Mouse (Mus musculus): Measurements from ENCODE around the gene Hesx1. TPM values are rescaled to one million over a fixed set of nuclear protein-coding genes. Genes with fewer than 3 reads are reported as not detected.

The Hesx1 gene
- total RNA-seq, 2 experiments from 2014 or later = not detected

DNA sequence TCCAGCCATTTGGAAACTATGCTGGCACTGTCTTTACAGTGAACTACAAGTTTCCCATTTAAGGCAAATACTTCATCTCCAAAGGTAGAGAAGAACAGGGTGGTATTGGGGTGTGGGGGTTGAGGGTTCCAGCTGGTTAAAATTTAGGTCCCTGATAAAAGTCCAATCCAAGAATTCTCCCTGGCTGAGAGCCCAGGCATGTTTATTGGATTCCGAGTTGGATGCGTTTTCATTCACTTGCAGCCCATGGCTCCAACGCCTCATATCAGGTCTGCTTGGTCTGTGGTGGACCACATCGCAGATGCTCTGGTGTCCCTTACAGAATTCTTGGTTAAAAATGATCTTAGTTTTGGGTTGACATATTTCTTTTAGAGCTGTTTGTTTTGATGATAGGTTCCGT is 49.2 kb downstream of the Hesx1 start:
- intact Hi-C loops (cut with DNase I) = no loop called here
- TF ChIP-seq CTCF (IDR thresholded peaks at IDR 0.05) = no peak
- H3K27ac ChIP-seq = no peak overlapping the region
- no peak for DNase-seq (ENCODE audit: extremely low spot score in 1 of 2, low spot score in 2 of 2)
- no peak overlapping the region for H3K4me3 ChIP-seq

DNA sequence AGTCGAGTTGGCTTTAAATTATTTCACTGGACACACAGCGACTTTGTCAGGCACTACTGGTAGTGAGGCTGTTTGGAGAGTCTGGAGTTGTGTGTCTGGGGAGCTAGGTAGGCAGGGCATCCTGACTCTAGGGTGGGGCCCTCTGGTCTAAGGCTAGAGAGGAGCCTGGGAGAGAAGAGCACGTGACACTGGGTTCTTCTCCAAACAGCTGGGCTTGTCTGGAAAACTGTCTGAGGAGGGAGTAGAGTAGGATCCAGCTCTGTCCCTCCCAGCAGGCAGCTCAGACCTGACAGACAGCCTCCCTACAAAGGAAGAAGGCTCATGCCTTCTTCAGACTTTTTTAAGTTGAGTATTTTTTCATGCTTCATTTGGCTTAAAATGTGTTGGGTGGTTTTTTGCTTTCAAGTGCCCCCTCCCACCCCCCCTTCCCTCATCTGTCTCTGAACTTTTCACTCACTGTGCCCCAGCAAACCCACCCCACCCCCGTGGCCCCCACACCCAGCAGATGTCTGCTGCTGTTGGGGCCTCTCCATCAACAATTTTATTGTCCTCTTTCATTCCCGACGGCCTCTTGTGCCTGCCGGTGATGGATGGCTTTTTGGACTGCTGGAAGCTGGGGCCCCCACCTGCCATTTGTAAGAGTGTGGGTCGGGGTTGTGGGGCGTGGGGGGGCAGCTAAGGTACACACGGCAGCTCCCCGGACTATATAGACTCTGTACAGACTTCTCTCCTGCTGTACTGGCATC is 50.2 kb downstream of the Hesx1 start:
- no peak for DNase-seq (ENCODE audit: extremely low spot score in 1 of 2, low spot score in 2 of 2)
- Histone ChIP-seq H3K27ac (no peak overlapping the region), H3K4me3 (no peak overlapping the region)
- intact Hi-C loops (cut with DNase I) = no loop called here
- TF ChIP-seq CTCF (IDR thresholded peaks at IDR 0.05) = no peak

DNA sequence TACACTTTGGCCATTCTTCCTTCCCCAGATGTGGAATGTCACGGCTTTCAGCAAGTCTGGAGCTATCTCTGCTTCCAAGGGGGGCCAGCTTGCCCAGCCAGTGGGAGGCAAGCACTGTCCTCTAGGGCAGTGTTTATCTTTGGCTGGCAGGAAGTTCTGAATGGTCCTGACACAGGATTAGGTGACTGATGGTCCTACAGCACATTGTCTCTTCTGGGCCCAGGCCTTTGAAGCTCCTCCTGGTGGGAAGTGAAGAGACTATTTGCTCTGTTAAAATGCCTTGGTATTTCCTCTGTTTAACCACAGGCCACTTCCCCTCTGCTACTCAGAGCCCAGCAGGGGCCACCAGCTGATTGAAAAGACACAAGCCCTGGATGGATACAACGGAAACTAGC is 50.7 kb downstream of the Hesx1 start:
- no peak overlapping the region for H3K27ac ChIP-seq
- TF ChIP-seq CTCF (IDR thresholded peaks at IDR 0.05) = peak; percentile 11
- H3K4me3 ChIP-seq = no peak overlapping the region
- intact Hi-C loops (cut with DNase I) = no loop called here
- no peak for DNase-seq (ENCODE audit: extremely low spot score in 1 of 2, low spot score in 2 of 2)

DNA sequence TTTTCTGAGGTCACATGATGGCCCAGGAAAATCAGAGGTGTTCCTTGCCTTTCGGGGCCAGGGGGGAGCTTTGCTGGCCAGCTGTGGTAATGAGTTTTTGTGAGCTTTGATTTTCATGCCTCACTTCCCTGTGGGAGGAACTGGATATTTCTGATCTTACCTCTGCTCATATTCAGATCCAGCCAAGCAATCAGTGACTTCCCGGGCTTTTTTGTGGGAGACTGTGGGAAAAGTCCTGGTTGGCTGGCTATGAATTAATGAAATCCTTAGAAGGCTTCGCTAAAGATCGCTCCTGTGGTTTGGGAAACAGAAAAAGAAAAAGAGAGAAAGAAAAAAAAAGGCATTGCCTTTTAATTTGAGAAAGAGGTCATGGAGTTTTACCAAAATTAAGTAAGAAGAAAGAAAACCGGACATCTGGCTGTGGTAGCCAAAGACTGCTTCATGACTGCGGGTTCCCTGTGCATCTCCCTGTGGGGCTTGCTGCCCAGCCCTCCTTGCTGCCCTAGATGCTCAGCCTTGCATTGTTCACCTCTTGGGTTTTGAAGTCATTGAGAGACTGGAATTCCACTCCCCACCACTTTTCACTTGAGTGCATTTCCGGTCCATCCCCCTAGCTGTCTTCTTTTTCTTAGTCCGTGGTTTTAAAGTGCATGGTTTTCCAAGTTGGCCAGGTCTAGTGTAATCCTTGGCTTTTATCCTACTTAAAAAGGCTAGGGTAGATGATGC is 54.2 kb downstream of the Hesx1 start:
- DNase-seq (ENCODE audit: extremely low spot score in 1 of 2, low spot score in 2 of 2) = no peak
- intact Hi-C loops (cut with DNase I) = no loop called here
- no peak overlapping the region for H3K4me3 ChIP-seq
- TF ChIP-seq CTCF (IDR thresholded peaks at IDR 0.05) = no peak
- H3K27ac ChIP-seq = no peak overlapping the region

DNA sequence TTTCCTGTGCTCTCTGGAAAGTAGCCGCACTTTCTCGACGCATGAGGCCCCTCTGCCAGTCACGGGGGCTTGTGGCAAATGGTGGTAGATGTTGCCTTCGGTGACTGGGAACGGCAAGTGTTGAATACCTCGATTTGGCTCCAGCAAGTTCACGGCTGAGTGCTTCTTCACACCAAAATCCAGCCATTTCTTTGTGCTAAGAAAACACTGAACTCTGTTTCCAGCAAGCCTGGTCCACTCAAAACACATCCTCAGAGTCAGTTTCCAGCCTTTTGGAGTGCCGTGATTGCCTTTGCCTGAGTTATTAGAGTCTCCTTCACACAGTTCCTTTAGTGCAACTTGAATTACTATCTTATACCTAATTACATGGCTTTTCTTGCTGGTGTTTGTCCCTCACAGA is 55.8 kb downstream of the Hesx1 start:
- H3K27ac ChIP-seq = no peak overlapping the region
- H3K4me3 ChIP-seq = no peak overlapping the region
- no peak for TF ChIP-seq CTCF (IDR thresholded peaks at IDR 0.05)
- DNase-seq (ENCODE audit: extremely low spot score in 1 of 2, low spot score in 2 of 2) = no peak
- intact Hi-C loops (cut with DNase I) = loop anchor here (10.0 kb wide), 1 partner anchor 675 kb away; no protein-coding TSS in a partner anchor

DNA sequence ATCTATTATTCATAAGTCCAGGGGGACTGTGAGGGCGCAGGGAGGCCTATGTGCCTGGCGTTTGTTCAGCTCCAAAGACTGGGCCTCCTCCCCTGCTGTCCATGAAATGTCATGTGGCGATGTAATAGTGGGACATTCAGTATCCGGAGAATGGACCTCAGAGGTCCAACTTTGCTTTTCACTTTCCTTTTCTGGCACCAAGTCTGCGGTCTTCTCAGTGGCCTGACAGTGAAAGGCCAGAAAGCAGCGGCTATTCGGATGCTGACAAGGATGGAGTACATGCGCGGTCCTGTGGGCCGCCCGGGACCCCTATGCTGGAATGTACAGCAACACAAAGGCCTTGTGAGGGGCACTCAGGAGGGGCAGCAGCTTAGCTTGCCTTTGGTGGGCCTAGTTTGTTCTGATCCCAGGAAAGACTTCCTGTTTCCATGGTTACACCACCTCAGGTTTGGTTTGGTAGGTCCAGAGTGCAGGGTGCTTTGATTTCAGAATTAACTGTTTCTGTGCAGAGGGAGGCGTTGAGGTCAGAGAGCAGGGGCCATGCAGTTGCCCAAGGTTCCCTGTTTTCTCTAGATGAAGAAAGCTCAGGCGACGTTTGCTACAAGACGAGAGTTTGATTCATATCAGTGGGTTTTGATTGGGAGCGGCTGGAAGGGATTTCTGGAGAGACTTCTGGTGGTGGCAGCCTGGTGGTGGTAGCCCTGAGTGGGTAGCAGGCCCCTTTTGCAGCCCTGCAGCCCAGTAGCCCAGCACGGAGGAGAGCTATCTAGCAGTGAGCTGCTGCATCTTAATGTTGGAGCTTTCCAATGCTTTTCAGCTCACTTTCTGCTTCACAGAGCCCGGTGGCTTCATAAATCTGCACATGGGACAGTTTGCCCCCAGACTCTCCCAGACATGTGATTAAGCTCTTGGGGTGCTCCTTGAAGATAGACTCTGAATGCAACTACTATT is 56.6 kb downstream of the Hesx1 start:
- H3K27ac ChIP-seq = no peak overlapping the region
- intact Hi-C loops (cut with DNase I) = loop anchor here (10.0 kb wide), 1 partner anchor 676 kb away; no protein-coding TSS in a partner anchor
- no peak for DNase-seq (ENCODE audit: extremely low spot score in 1 of 2, low spot score in 2 of 2)
- no peak for TF ChIP-seq CTCF (IDR thresholded peaks at IDR 0.05)
- no peak overlapping the region for H3K4me3 ChIP-seq

DNA sequence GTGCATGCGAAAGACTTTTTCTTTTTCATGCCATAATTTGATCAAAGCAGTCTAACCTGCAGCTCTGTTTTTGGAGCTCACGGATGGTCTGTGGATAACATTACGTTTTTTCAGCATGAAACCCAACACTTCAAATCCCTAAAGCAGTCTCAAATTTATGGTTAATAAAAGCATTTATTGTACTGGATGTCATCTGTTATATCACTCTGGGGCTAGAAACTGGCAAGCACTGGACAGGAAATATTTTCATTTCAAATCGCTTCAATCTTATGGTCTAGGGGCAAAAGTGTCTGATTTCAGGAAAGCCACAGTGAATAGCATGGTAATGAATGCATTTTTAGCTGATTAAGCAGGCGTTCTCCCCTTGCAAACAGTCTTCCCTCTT is 57.3 kb downstream of the Hesx1 start:
- no peak overlapping the region for H3K27ac ChIP-seq
- no peak for TF ChIP-seq CTCF (IDR thresholded peaks at IDR 0.05)
- H3K4me3 ChIP-seq = no peak overlapping the region
- intact Hi-C loops (cut with DNase I) = loop anchor here (10.0 kb wide), 1 partner anchor 677 kb away; no protein-coding TSS in a partner anchor
- no peak for DNase-seq (ENCODE audit: extremely low spot score in 1 of 2, low spot score in 2 of 2)

Other genes starting within 250 kb of the Hesx1 start
- under 1 TPM in 1 of 2 experiments, not detected in 1; 0.36 TPM for gene Asb14, start 99.9 kb upstream of the Hesx1 start, total RNA-seq (2021)
- gene Appl1, start 23.2 kb upstream of the Hesx1 start, total RNA-seq (2021) = 10 to 100 TPM; 64.8 to 75.4 TPM
- 1 to 10 TPM; 2.6 to 2.7 TPM for gene Il17rd, start 44.5 kb downstream of the Hesx1 start, total RNA-seq (2021)
- 10 to 100 TPM; 62.0 to 75.0 TPM for gene Arhgef3, start 120.5 kb downstream of the Hesx1 start, total RNA-seq (2021)